In genomic region chr8:123665580-123665979, GRCm38 (mm10) we compare ENCODE assay signal across 28 mouse cellular contexts. TPM values are rescaled to one million over a fixed set of nuclear protein-coding genes. Genes with fewer than 3 reads are reported as not detected.
DNase-seq lines count a peak whose midpoint lies in the region; ATAC-seq and TF ChIP-seq lines count a peak whose summit lies in the region.
"Had no signal": no experiment of that assay in that cellular context is flagged by ENCODE, and none has a peak within 500 bp of the region (broad histone marks: within the 10 kb centered on the region; RNA-seq: fewer than 3 reads in every experiment).

No protein-coding gene starts in this region.

- no peak for TF ChIP-seq RAD21 in CH12.LX (IDR thresholded peaks at IDR 0.05; ENCODE audit: low read depth, low read length)

- no peak for TF ChIP-seq POLR2A in CH12.LX (IDR thresholded peaks at IDR 0.05; ENCODE audit: low read depth, low read length)
- TF ChIP-seq POLR2A in small intestine, adult 2 months (IDR thresholded peaks at IDR 0.05; ENCODE audit: low read depth, low read length) = no peak

- no peak overlapping the region for H3K4me3 ChIP-seq in CH12.LX (replicated peaks in 1 of 3; ENCODE audit: low read depth in 2 of 3, low read length in 2 of 3, poor library complexity in 1 of 3)
- no peak overlapping the region for H3K4me3 ChIP-seq in intestine, postnatal 0 days (ENCODE audit: low read depth, low read length)
- H3K4me3 ChIP-seq in small intestine, adult 2 months (ENCODE audit: low read depth, low read length) = no peak overlapping the region
- no peak overlapping the region for H3K4me3 ChIP-seq in forebrain, embryonic 13.5 days
- H3K4me3 ChIP-seq: embryonic facial prominence, embryonic 10.5 days; embryonic facial prominence, embryonic 13.5 days; erythroblast, embryonic 14.5 days; forebrain, embryonic 12.5 days; gastrocnemius, adult 2 months; hindbrain, embryonic 10.5 days; hindbrain, embryonic 13.5 days had no signal

- no peak for TF ChIP-seq CTCF in CH12.LX (conservative IDR thresholded peaks at IDR 0.05 in 1 of 2, IDR thresholded peaks at IDR 0.05 in 1 of 2; ENCODE audit: low read depth in 2 of 2, low read length in 2 of 2)
- TF ChIP-seq CTCF in intestine, postnatal 0 days (IDR thresholded peaks at IDR 0.05; ENCODE audit: low read depth) = no peak
- TF ChIP-seq CTCF in small intestine, adult 2 months (IDR thresholded peaks at IDR 0.05; ENCODE audit: extremely low read depth, insufficient read length, insufficient replicate concordance, low read depth, low read length) = no peak

- no peaks in the 10 kb centered on the region for H3K79me2 ChIP-seq in CH12.LX (replicated peaks; ENCODE audit: control insufficient read depth, extremely low read depth, insufficient read depth, poor library complexity, severe bottlenecking)

- no peak for DNase-seq in CH12.LX (ENCODE audit: extremely low read depth)
- DNase-seq in adipocyte (ENCODE audit: low spot score) = peak; percentile 16
- no peak for DNase-seq in kidney, adult 8-10 months
- no peak for DNase-seq in urinary bladder, adult 2 months (ENCODE audit: low spot score)
- DNase-seq in cerebellum, adult 9-10 months = no peak
- DNase-seq: adrenal gland, adult 2 months; adrenal gland, postnatal 14 days; cerebellum, adult 11 months; cerebellum, adult 2 months; cerebellum, postnatal 10 days; cerebellum, postnatal 36 days; embryo, embryonic 11 days; forebrain, postnatal 0 days; gastrocnemius, adult 2 months; gastrocnemius, postnatal 14 days; heart, adult 11 months had no signal

- no peaks in the 10 kb centered on the region for H3K9me3 ChIP-seq in CH12.LX (replicated peaks; ENCODE audit: low read length)
- no peaks in the 10 kb centered on the region for H3K9me3 ChIP-seq in intestine, postnatal 0 days (ENCODE audit: control insufficient read depth)
- H3K9me3 ChIP-seq in forebrain, embryonic 13.5 days (replicated peaks) = no peaks in the 10 kb centered on the region
- H3K9me3 ChIP-seq: embryonic facial prominence, embryonic 10.5 days; embryonic facial prominence, embryonic 13.5 days; forebrain, embryonic 12.5 days; hindbrain, embryonic 10.5 days; hindbrain, embryonic 13.5 days had no signal

- in situ Hi-C loops in CH12.LX (cut with MboI; ENCODE audit: low pct_ligation_motif_present, low pct_unique_long_range_greater_than_20kb, low sequenced_read_pairs) = no loop called here

- TF ChIP-seq EP300 in CH12.LX (IDR thresholded peaks at IDR 0.05; ENCODE audit: low read length) = no peak

- no peak overlapping the region for H3K4me2 ChIP-seq in CH12.LX (ENCODE audit: insufficient read depth, low read depth, poor library complexity, severe bottlenecking)
- H3K4me2 ChIP-seq in intestine, postnatal 0 days (replicated peaks; ENCODE audit: low read depth) = no peak overlapping the region
- H3K4me2 ChIP-seq in forebrain, embryonic 13.5 days = no peak overlapping the region
- H3K4me2 ChIP-seq: embryonic facial prominence, embryonic 13.5 days; forebrain, embryonic 12.5 days; heart, embryonic 11.5 days; hindbrain, embryonic 13.5 days had no signal

- H3K4me1 ChIP-seq in CH12.LX (ENCODE audit: control insufficient read depth in 1 of 2, insufficient read depth in 2 of 2) = peaks cover 2 to 15% of the 10 kb centered on the region in 2 experiments; a peak in 2 of 4 replicates
- no peaks in the 10 kb centered on the region for H3K4me1 ChIP-seq in intestine, postnatal 0 days (replicated peaks; ENCODE audit: control insufficient read depth, insufficient read depth, low read length)
- peaks cover 8% of the 10 kb centered on the region for H3K4me1 ChIP-seq in small intestine, adult 2 months (ENCODE audit: control insufficient read depth, insufficient read depth, insufficient read length, low read length)
- no peaks in the 10 kb centered on the region; the same call in 1 of the 2 replicates for H3K4me1 ChIP-seq in forebrain, embryonic 13.5 days

- H3K27me3 ChIP-seq in CH12.LX (replicated peaks) = peaks cover 16% of the 10 kb centered on the region
- H3K27me3 ChIP-seq in intestine, postnatal 0 days (replicated peaks; ENCODE audit: control insufficient read depth, insufficient read depth, low read length) = no peaks in the 10 kb centered on the region
- no peaks in the 10 kb centered on the region for H3K27me3 ChIP-seq in small intestine, adult 2 months (ENCODE audit: control insufficient read depth, insufficient read depth, low read length)
- H3K27me3 ChIP-seq in forebrain, embryonic 13.5 days = no peaks in the 10 kb centered on the region
- H3K27me3 ChIP-seq: embryonic facial prominence, embryonic 13.5 days; forebrain, embryonic 12.5 days; hindbrain, embryonic 13.5 days; Patski had no signal

- H3K9ac ChIP-seq in CH12.LX (ENCODE audit: insufficient read depth, low read depth) = no peak overlapping the region
- no peak overlapping the region for H3K9ac ChIP-seq in intestine, postnatal 0 days (ENCODE audit: low read depth, low read length)
- no peak overlapping the region for H3K9ac ChIP-seq in forebrain, embryonic 13.5 days
- H3K9ac ChIP-seq: embryonic facial prominence, embryonic 13.5 days; forebrain, embryonic 12.5 days; forebrain, postnatal 0 days; hindbrain, embryonic 13.5 days had no signal

- H3K36me3 ChIP-seq in CH12.LX (replicated peaks in 1 of 2; ENCODE audit: control insufficient read depth in 1 of 2, insufficient read depth in 1 of 2, low read length in 1 of 2) = no peaks in the 10 kb centered on the region
- peaks cover 30% of the 10 kb centered on the region; the same call in 1 of the 2 replicates for H3K36me3 ChIP-seq in intestine, postnatal 0 days (ENCODE audit: control insufficient read depth, insufficient read depth)
- H3K36me3 ChIP-seq in small intestine, adult 2 months (ENCODE audit: control insufficient read depth, insufficient read depth, low read length) = peaks cover 30% of the 10 kb centered on the region
- peaks cover 41% of the 10 kb centered on the region for H3K36me3 ChIP-seq in forebrain, embryonic 13.5 days (ENCODE audit: poor library complexity, severe bottlenecking)

- WGBS in intestine, postnatal 0 days = 26% methylated on average over 6 of the region's 6 CpGs
- WGBS in small intestine, adult 2 months = 25% methylated on average over 6 of the region's 6 CpGs
- WGBS in forebrain, embryonic 13.5 days = 91% methylated on average over 6 of the region's 6 CpGs

- dilution Hi-C loops in CH12.LX (cut with MboI; ENCODE audit: extremely low pct_ligation_motif_present, extremely low pct_unique_long_range_greater_than_20kb, low sequenced_read_pairs) = no loop called here

- peak; percentile 88 for ATAC-seq in intestine, postnatal 0 days
- ATAC-seq in forebrain, embryonic 13.5 days = no peak
- ATAC-seq: forebrain, postnatal 0 days; hindbrain, embryonic 16.5 days; Patski had no signal

- no peak overlapping the region for H3K27ac ChIP-seq in CH12.LX (ENCODE audit: insufficient read depth, low read depth)
- peak overlapping the region; percentile 29; the same call in 1 of the 2 replicates for H3K27ac ChIP-seq in intestine, postnatal 0 days (ENCODE audit: low read depth, low read length)
- H3K27ac ChIP-seq in small intestine, adult 2 months (ENCODE audit: insufficient read depth, low read depth, low read length) = peak overlapping the region; percentile 48
- no peak overlapping the region for H3K27ac ChIP-seq in forebrain, embryonic 13.5 days
- H3K27ac ChIP-seq: embryonic facial prominence, embryonic 10.5 days; embryonic facial prominence, embryonic 13.5 days; forebrain, embryonic 12.5 days; gastrocnemius, adult 2 months; hindbrain, embryonic 10.5 days; hindbrain, embryonic 13.5 days had no signal

TF ChIP-seq in CH12.LX, 34 proteins besides CTCF, POLR2A, EP300 and RAD21:
- TF ChIP-seq E2F4 (IDR thresholded peaks at IDR 0.05; ENCODE audit: insufficient replicate concordance, low read depth, low read length) (no peak), PAX5 (IDR thresholded peaks at IDR 0.05; ENCODE audit: low read length) (no peak), ZNF384 (IDR thresholded peaks at IDR 0.05; ENCODE audit: low read depth, low read length) (peak; percentile 15; the same call in 1 of the 2 replicates), SMC3 (IDR thresholded peaks at IDR 0.05; ENCODE audit: low read depth, low read length) (no peak)

RNA-seq across cellular contexts. Expression of gene Rhou, which starts 11.9 kb away (rescaled TPM):
- 0.08 TPM in 1 of 2 replicates, not detected in the other for total RNA-seq in CH12.LX (2012; rRNA removed)
- not detected in 2 replicates for total RNA-seq in CH12.LX (2014; rRNA removed)
- 0.16 TPM in 1 of 2 replicates, not detected in the other for polyA plus RNA-seq in CH12.LX (2012; ENCODE audit: insufficient read length, low read depth)
- 18.7 and 19.5 TPM in 2 replicates for polyA plus RNA-seq in intestine, postnatal 0 days (2015; fragmentation: Nextera tagmentation; extraction: Ambion mirVana)
- polyA plus RNA-seq in small intestine, adult 2 months (2012; rRNA removed) = 18.3 and 35.3 TPM in 2 replicates
- 8.3 and 8.9 TPM in 2 replicates for polyA plus RNA-seq in forebrain, embryonic 13.5 days (2015; fragmentation: Nextera tagmentation; extraction: Ambion mirVana)
- 20.1 and 21.4 TPM in 2 replicates for polyA plus RNA-seq in urinary bladder, adult 2 months (2012; rRNA removed)
- polyA plus RNA-seq: erythroblast, embryonic 14.5 days had no signal

Comparison
In these comparisons a context has a peak if more than half of its experiments do, and no peak if none do; other contexts are left out.
1. H3K27ac ChIP-seq: peak in intestine, postnatal 0 days (single experiment) and small intestine, adult 2 months (single experiment); none in CH12.LX (single experiment) and forebrain, embryonic 13.5 days (single experiment).